Mouse (Mus musculus): ENCODE data around the gene Napsa.

Napsa gene

DNA sequence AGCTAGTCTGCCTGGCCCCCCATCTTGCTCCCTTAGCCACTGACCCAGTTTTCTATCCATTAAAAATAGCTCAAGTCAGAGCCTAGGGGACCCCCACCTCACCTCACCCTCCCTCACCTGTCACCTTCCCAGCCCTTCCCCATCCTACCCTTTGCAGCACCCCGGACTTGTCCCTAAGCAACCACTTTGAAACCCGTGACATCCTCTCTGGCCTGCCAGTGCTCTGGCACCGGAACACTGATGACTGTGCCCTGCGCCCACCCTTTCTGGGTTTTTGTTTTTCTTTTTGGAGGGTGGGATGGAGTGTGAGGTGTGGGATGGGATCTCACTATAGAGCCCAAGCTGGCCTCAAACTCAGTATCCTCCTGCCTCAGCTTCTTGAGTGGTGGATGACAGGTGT is 25.5 kb downstream of the Napsa start:
- DNase-seq, result peak; percentile 55

DNA sequence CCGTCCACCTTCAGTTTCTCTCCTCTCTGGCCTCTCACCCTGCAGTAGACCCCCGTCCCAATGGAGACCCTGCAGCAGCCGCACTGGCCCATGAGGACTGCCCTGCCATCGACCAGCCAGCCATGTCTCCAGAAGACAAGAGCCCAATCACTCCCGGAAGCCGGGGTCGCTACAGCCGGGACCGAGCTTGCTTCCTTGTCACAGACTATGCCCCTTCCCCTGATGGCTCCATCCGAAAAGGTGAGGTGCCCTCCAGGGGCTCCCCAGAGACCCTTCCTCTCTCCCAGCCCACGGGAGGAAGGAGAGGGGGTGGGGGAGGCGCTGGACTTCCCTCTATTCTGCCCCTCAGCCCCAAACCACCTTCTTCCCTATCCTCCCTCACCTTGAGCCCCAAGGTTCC is 26.2 kb downstream of the Napsa start:
- peak; percentile 63 for DNase-seq

DNA sequence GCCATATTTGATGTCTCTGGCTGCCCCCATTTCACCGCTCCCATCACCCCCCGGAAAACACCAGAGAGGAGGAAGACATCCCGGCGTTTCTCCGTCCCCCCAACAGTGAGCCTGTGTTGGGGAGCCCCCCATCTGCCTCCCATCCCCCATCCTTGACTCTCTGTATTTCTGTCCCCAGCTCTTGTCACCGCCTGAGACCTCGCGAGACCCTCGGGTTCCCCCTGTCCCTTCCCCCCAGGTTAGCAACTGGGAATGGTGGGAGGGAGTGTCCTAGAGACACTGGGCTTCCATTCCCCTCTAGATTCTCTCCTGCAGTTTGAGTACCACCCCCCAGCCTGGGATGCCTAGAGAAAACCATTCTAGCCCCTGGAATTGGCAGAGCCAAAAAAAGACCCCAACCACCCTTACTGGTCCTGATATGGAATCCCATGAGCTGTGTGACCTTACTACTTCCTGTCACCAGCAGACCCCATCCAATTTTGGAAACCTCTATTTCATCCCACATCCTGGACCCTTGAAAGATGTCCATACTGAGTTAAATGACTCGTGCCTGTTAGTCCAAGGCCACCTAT is 28.6 kb downstream of the Napsa start:
- peak; percentile 62 for DNase-seq

DNA sequence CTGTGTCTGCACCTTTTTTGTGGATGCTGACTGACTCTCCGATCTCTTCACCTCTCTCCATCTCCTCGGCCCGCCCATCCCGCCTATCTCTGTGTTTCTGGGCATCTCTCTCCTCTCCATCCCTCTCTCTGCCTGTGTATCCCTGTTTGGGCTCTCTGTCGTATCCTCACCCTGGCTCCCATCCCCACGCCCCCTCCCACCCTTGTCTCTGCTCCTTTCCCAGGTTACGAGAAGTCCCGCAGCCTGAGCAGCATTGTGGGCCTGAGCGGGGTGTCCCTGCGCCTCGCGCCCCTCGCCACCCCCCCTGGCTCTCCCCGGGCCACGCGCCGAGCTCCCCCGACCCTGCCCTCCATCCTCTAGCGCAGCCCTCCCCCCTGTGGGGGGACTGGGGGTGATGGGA is 29.5 kb downstream of the Napsa start:
- peak; percentile 60 for DNase-seq

DNA sequence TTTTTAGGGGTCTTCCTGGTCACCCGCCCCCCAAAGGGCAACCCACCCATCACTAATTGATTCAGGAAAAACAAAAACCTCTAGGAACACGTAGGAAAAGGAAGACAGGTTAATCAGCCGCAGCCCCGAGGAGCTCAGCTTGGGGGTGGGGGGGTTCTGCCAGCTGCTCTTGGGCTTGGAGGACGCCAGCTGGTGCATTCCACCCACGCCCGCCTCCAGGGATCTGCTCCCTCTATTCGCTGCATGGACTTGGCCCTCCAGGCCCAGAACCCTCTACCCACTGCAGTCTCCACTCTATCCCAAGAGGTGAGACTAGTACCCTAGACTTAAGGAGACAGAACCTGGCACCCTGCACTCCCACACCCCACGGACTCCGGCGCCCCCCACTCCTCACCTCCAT is 30.3 kb downstream of the Napsa start:
- DNase-seq, result peak; percentile 86

DNA sequence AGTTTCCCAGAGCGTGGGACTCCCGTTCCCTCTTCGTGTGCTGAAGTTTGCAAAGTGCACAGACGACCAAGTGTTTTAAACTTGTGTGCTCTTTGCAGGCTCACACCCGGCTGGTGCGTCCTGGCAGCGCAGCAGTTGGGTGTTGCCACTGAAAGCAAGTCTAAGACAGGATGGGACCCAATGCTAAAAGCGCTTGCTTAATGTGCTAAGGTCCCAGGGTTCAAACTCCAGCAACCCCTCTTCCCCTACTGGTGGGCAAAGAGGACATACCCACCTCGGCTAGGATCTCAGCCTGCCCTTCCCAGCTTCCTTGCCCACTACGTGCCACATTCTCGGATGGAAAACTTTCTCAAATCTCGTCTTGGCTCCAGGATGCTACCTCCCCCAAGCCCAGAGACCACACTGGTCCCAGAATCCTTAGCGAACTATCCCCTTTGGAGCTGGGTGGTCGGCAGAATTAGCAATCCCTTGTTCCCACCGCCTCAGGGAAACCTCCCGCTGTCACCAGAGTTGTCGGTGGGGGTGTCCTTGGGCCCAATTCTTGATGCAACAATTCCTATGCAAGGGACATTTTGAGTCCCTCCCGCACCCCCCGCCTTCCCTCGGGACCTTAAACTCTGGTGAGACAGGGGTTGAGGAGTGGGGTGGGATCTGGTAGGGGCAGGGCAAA is 31.1 kb downstream of the Napsa start:
- DNase-seq, result peak; percentile 72

- DNase-seq, result peak; percentile 77
Measured at GRCm38 (mm10) chr7:44604139-44604606, 32.0 kb downstream of the Napsa start.

- no peak for DNase-seq
Measured at GRCm38 (mm10) chr7:44604619-44605018, 32.4 kb downstream of the Napsa start.

GRCm38 (mm10) chr7:44605436-44605835 is 33.3 kb downstream of the Napsa start:
- no peak for DNase-seq

DNA sequence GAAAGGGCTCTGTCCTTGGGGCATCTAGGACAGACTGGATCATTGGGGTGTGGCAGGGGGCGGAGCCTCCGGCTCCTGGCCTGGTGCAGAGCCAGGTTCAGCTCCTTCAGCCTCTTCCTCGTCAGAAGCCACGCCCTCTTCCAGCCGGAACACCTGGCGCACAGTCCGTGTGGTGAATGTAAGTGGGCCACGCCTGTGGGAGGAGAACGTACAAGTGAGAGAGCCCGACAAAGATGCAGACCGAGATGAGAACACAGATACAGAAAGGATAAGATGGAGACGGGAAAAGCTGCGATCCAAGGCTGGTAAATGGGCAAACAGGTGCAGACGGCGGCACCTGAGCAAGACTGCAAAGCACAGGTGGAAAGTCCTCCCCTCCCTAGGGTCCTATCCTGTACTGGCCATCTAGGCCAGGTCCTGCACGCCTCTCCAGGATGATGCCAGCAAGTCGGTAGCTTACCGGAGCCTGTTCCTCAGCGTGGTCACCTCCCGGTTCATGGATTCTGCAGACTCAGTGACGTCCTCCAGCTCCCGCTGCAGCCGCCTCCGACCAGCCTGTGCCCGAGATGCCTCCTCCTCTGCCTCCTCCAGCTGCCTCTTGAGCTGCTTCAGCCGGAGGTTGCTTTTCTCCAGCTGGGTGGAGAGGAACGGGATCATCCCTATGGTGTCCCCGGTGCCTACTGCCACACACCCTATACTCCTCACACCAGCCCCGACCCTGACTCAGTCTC is 34.2 kb downstream of the Napsa start:
- DNase-seq, result peak; percentile 79

- DNase-seq, result no peak
Measured at GRCm38 (mm10) chr7:44612192-44612591, 40.0 kb downstream of the Napsa start.

- DNase-seq, result peak; percentile 63
Measured at GRCm38 (mm10) chr7:44614041-44614688, 42.0 kb downstream of the Napsa start.

- peak; percentile 59 for DNase-seq
Measured at GRCm38 (mm10) chr7:44615309-44615708, 43.1 kb downstream of the Napsa start.

GRCm38 (mm10) chr7:44615987-44616386 is 43.8 kb downstream of the Napsa start:
- peak; percentile 78 for DNase-seq

GRCm38 (mm10) chr7:44617059-44617458 is 44.9 kb downstream of the Napsa start:
- DNase-seq, result no peak

- DNase-seq, result peak; percentile 82
Measured at GRCm38 (mm10) chr7:44623714-44624542, 51.7 kb downstream of the Napsa start.

- DNase-seq, result peak; percentile 65
Measured at GRCm38 (mm10) chr7:44624543-44624826, 52.3 kb downstream of the Napsa start.

DNA sequence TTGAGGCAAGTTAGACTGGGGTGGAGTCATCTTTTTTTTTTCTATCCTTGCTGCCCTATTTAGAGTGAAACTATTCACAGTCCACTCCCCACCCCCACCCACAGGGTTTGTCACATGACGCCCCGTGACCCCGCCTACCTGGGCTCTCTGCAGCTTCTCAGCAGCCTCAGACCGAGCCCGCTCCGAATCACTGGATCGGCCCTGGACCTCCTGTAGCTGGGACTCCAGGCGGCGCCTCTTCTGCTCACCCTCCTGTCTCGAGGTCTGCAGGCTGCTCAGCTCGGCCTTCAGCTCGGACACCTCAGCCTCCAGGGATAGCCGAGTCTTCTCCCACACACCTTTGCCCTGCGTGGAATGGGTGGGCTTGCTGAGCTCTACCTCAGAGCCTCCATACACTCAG is 52.6 kb downstream of the Napsa start:
- DNase-seq, result peak; percentile 92

DNA sequence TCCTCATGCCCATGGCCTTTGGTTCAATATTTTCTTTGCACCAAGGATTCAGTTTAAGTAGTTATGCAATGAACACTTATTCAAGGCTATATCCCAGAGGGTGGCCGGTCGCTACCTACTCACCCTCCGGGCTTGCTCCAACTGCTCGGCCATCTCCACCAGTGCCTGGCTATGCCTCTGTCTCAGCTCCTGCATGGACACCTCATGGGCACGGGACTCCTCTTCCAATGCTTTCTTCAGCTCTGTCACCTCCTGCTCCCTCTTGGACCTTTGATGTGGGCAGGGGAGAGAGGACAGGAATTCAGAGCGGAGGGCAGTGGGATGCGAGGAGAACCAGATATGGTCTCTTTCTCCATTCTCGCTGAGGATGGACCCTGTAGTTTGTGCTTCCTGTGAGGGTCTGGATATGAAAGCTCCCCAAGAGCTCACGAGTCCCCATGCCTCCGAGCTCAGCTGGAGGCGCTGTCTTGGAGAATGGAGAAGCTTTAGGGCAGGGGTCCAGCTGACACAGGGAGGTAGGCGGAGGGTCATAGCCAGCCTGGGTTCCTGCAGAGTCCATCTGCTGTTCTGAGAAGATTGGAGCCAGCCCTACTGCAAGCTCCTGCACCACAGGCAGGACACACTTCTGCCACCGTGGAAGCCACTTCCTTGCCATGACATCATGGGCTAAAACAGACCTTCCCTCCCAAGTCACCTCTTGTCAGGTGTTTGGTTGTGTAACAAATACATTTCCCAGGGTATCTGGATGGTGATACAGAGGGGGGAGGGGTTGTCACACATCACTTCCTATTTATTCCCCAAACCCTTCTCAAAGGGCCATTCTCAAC is 53.3 kb downstream of the Napsa start:
- peak; percentile 96 for DNase-seq

GRCm38 (mm10) chr7:44626068-44626385 is 53.8 kb downstream of the Napsa start:
- no peak for DNase-seq

DNA sequence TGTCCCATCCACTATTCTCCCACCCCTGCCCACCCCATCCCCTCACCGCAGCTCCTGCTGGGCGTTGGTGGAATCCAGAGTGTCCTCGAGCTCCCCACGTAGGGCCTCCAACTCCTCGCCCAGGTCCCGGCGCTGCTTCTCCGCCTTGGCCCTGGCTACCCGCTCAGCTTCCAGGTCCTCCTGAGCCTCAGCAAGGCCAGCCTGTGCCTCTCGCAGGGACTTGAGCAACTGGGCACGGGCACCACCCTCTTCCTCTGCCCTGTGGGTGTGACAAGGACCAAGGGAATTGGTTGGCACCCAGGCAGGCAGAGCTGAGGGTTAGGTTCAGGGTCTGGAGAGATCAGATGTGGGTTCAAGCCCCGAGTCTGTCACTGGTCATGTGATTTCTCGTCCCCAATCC is 54.8 kb downstream of the Napsa start:
- DNase-seq, result peak; percentile 63

DNA sequence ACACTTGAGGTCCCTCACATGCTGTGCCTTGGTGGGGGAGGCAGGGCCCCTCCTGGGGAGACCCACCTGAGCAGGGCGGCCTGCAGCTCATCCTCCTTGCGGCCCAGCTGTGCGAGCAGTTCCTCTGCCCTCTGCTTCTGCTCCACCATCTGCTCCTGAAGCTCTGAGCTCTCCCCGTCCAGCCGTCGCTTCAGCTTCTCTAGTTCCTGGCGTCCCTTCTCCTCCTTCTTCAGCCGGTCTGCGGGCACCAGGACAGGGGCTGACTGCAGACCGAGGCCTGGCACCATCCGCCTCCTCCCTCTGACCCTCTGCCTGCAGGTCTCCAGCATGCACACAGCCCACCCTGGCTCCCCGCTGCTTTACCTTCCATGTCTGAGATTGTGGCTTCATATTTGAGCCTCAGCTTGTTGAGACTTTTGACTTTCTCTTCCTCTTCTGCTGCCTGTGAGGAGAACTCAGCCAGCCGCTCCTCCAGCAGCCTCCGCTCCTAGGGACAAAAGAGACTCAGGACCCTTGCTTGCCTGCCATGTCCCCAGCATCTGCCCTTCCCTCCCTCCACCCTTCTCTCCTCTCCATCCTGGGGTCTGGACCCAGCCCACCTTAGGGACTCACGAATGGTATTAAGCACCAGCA is 56.3 kb downstream of the Napsa start:
- no peak for DNase-seq

Measured in cerebellum, adult 11-12 months (tissue).